Mouse (Mus musculus): ENCODE results near the gene Gm20695.

DNA sequence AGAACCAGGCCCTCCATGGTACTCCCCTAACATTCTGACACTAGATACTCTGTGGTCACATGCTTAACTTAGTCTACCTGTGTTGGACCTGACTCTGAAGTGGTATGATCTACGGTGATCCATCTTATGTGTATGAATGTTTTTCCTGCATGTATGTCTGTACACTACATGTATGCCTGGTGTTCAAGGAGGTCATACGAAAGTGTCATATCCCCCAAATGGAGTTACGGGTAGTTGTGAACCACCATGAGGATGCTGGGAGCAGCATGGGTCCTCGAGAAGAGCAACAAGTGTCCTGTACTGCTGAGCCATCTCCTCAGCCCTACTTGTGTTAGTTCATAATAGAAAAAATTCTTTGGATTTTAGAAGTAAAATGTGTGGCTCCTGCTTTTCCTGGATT, 8.1 kb upstream of the Gm20695 start:
- no peak for TF ChIP-seq POLR2A (IDR thresholded peaks at IDR 0.05; ENCODE audit: borderline replicate concordance, control insufficient read depth, low read depth, low read length)
- no peak for TF ChIP-seq CTCF (IDR thresholded peaks at IDR 0.05; ENCODE audit: control insufficient read depth, insufficient read depth, low read length)
